Mouse (Mus musculus): ENCODE results near the gene Heph.
"Not testable (repeated sequence)": the region's sequence is repeated elsewhere in the genome, so short reads cannot be mapped to it uniquely, and the experiment has no call there.

Heph gene

GRCm38 (mm10) chrX:96455149-96455548 lies at the start of gene Heph:
Gene Heph, plus strand, starts transcription at chrX:96455359.
- no peak for DNase-seq

GRCm38 (mm10) chrX:96415351-96415750 lies 39.8 kb upstream of the Heph start:
- not testable (repeated sequence) for DNase-seq

GRCm38 (mm10) chrX:96416970-96417369 lies 38.2 kb upstream of the Heph start:
- DNase-seq = no peak

GRCm38 (mm10) chrX:96417733-96418132 lies 37.4 kb upstream of the Heph start:
- no peak for DNase-seq

GRCm38 (mm10) chrX:96419383-96419782 lies 35.8 kb upstream of the Heph start:
- no peak for DNase-seq

- DNase-seq = no peak
These were observed 1.2 kb downstream of the Heph start, which contains the start of gene Hsf3 for GRCm38 (mm10) chrX:96456201-96456963. Gene Hsf3, minus strand, starts transcription at chrX:96456294.

GRCm38 (mm10) chrX:96501580-96501979 lies 46.4 kb downstream of the Heph start:
- DNase-seq = no peak
